Mouse (Mus musculus) testis, adult 2 months (tissue): ENCODE measurements at regions not wholly inside any gene's neighbourhood (a gene's known extent, or its start where the extent isn't known, plus 50 kb on each side); places are given as distances from the start of the nearest gene placed in this dataset.

ENCODE experiments used
- CTCF ChIP-seq: fragments of 200-500 bp; IDR thresholded peaks from 2 replicates; pipeline ENCODE4 v1.5.1; 2012; ENCODE audit warnings: low read depth, mild to moderate bottlenecking, inconsistent platforms, low read length, moderate library complexity; ENCODE audit not compliant: control insufficient read depth, insufficient read depth, insufficient replicate concordance
- POLR2A ChIP-seq: fragments of 200-500 bp; IDR thresholded peaks from 2 replicates; pipeline ENCODE4 v1.6.1; 2012; ENCODE audit warnings: low read depth, mild to moderate bottlenecking, inconsistent platforms, low read length, moderate library complexity; ENCODE audit not compliant: control insufficient read depth

DNA sequence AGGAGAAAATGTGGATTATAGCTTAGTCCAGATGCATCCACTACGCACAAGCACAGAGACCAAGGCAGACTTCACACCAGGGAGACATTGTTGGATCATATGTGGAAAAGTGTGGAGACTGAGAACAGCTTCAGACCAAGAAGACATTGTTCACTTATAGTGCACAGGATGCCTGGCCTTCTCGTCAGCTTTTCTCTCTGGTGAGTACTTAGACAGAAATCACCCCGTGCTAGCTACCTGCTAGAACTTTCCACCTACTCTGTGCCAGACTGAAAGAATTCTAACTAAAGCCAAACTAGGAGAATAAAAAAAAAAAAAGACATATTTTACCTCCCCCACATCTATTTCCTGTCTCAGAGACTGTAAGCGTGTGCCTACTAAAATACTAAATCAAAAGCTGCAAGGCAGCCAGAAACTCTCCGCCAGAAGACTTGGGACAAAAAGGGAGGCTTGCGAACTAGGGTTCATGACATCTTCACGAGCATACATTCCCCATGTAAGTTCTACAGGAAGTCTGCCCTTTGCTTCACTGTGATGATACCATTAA lies 51.3 kb downstream of the H2al2a start:
- no peak for TF ChIP-seq POLR2A
- TF ChIP-seq CTCF = no peak
